Mouse (Mus musculus): Measurements from ENCODE around the gene Dab1.

Gene Dab1

DNA sequence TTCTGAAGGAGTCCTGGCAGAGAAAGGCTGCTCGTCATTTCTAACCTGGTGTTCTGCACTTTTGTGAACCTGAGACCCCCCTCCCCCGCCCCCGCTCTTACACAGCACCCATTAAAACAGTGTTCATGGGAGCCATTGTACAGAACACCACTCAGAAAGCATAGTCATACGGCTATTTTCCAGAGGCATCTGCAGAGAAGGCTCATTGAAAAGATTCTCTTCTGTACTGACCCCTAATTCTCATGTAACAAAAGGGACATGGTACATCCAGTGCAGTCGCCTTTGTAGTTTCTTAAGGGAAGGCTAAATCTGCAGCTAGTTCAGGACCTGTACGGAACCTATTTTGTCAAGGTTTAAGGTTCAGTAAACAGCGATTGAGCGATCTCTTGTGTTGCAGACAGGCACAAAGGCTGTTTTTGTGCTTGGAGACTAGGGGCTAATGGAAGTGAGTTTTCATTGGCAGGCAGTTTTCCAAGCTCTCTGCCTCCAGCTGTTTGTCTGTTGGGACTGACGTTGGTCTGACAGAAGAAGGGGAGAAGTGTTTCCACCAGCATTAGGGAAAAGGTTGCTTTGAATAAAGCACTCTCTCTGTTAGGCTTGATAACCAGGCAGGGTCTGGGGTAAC, 780.1 kb downstream of the Dab1 start:
- DNase-seq = no peak

DNA sequence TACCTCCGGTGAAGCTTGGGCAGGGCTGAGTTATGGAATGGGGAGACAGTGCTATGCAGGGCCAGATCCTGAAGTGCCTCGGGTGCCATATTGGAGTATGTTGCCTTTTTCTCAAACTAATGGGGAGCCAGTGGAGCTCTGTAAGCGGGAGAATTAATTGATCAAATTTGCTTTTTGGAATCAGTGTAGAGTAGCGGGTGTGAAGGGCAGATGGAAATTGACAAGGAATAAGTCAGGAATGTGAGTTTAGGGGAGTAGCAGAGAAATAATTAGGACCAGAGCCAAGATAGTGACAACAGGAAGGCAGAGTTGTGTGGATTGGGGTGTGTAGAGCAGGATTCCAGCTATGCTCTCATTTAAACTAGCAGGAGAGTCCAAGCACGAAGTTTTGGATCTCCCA, 784.9 kb downstream of the Dab1 start:
- no peak for DNase-seq

DNA sequence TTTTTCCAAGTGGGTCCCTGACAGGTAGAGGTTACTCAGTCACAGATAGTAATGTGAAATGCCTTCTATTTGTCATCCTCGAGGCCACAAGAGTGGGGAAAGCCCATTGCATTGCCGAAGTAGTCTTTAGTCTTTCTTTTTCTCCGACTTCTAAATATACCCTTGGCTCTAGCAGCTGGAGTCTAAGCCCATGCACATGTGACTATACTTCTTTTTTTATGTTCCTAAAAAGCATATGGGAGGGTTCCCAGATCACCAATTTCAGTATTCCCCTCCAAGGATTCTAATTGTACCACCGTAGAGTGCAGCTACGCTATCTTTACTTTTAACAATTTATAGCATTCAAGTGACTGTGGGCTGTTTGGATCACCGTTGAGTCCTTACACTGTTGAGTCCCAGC, 791.8 kb downstream of the Dab1 start:
- no peak for DNase-seq

- DNase-seq = peak; percentile 59 to 66
Observed at GRCm38 (mm10) chr4:104415482-104415881, 796.3 kb downstream of the Dab1 start.

GRCm38 (mm10) chr4:104418354-104418753, 799.2 kb downstream of the Dab1 start:
- peak; percentile 64 to 80 for DNase-seq

- no peak for DNase-seq
Observed at GRCm38 (mm10) chr4:104420983-104421680, 802.0 kb downstream of the Dab1 start.

- no peak for DNase-seq
Observed at GRCm38 (mm10) chr4:104429127-104429526, 810.0 kb downstream of the Dab1 start.

DNA sequence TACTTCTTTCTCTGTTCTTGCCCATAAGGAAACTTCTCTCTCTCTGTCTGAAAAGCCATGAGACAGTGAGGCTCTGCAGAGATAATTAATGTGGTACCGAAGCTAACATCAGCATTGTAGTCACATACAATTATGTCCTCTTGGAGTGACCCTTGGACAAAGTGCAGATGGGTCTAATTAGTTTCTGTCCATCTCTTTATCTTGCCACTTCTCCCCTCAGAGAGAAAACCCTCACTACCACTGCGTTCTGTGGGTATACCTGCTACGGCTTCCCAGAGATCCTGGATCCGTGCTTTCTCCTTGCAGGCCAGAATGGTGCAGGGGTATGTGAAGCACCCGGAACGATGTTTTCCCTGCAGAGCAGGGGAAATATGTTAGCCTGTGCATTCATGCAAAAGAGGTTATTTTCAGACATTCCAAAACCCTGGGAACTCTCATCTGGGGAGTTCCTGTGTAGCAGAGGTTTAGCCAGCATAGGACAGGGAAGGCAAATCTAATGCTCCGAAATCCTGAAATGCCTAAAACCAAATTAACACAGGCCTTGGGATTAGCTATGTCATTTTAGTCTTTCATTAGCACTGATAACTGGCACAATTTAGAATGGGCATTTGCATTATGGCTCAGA, 812.2 kb downstream of the Dab1 start:
- DNase-seq = peak in 1 of 2 experiments; percentile 34

GRCm38 (mm10) chr4:104432150-104432549, 813.0 kb downstream of the Dab1 start:
- DNase-seq = peak; percentile 41 to 45

DNA sequence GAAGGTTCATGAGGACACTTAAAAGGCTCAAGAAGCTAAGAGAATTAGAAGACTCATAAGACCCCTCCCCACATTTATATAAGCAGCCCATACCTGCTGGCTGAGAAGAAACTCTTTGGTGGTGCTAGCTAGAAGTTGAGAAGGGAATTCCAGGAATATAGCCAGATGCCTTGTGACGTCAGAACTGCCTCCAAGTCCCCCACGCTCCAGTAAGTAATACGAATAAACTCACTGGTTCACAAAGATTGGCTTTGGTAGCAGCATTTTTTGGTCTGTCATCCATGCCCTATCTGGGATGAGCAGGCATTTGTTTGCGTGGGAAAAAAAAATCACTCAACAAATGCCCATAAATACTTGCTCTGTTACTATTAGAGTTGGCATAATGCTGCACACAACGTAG, 816.6 kb downstream of the Dab1 start:
- DNase-seq = no peak

DNA sequence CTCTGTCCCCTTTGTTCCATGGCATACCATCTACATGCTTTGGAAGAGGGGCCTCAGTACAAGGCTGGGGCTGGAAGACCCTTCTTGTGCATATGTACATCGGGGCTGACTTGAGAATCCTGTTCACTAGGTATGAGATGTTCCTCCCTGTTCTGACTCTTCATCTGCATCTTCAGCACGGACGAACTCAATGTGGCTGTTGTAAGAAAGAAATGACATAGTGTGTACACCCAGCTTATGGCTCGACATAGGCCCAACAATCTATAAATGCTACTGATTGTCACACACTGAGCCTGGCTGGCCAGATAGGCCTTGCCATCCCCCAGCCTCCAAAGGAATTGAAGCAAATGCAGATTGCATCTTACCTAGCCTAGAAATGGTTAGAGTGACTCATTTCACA, 817.3 kb downstream of the Dab1 start:
- DNase-seq = no peak

- no peak for DNase-seq
Observed at GRCm38 (mm10) chr4:104438730-104439129, 819.6 kb downstream of the Dab1 start.

DNA sequence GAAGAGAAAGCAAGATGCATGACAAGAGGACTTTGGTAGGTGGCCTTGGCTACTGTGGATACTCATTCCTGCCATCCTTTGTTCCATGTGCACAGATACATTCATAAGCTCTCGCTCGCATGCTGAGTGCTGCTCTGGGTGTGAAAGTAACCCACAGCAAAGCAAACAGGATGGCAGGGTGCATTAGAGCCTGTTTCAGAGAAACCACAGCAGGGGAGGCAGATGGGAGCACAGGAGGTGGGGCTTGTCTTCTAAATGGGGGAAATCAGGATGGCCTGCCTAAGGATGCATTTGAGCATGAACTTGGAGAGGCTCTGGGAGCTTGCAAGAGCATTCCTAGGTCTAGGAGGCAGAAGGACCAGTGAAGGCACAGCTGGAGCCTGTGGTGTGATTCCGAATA, 820.5 kb downstream of the Dab1 start:
- peak; percentile 51 to 63 for DNase-seq

DNA sequence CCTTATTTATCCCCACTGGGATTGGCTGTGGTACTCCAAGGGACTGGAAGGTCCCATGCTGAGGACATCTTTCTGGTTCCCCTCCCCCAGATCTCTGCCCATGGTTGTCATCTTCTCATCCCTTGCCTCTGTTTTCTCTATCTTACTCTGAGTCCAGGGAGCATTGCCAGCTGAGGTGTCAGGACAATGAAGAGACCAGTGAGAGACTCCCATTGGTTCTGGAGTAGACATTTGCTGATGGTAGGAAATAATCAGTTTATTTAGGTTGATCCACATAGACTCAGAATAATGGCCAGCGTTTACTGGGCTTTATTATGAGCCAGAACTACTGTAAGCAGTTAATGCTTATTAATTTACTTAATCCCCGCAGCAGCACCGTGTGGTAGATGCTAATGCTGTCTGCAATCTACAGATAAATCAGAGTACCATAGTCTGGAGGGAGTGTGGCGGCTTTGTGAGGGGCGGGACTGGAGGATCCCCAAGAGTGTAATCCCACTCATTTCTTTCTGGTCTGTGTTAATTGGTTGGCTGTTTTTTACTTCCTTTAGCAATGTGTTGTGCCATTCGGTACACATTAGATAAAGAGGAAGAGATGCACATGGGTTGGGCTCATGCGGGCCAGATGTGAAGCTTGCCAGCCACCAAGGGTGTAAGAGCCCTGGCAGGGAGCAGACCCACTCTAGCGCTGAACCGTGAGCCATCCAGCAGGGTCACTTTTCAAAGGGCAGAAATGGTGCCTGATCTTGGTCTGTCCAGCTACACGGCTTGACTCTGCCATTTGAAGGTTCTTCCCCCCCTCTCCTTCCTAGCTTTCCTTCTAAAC, 824.0 kb downstream of the Dab1 start:
- no peak for DNase-seq

DNA sequence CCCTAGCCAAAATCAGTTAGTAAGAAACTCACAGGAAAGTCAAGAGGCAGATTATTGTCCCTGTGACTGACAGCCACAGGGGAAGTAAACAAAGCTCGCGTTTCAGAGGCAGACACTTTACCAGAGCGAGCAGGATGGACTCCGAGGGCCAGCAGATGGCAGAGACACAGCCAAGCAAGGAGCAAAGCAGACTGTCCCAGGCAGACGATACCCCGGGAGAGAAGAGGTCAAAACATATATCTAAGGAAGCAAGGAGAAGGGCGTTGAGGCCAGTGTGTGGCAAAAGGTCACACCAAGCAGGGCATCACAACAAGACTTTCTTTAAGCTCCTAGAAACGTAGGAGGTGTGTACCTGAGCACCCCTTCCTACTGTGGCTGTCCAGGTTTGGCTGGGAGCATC, 824.6 kb downstream of the Dab1 start:
- peak; percentile 71 to 82 for DNase-seq

GRCm38 (mm10) chr4:104444985-104445384, 825.8 kb downstream of the Dab1 start:
- peak; percentile 38 to 42 for DNase-seq

GRCm38 (mm10) chr4:104448199-104448598, 829.0 kb downstream of the Dab1 start:
- peak in 1 of 2 experiments; percentile 35 for DNase-seq

DNA sequence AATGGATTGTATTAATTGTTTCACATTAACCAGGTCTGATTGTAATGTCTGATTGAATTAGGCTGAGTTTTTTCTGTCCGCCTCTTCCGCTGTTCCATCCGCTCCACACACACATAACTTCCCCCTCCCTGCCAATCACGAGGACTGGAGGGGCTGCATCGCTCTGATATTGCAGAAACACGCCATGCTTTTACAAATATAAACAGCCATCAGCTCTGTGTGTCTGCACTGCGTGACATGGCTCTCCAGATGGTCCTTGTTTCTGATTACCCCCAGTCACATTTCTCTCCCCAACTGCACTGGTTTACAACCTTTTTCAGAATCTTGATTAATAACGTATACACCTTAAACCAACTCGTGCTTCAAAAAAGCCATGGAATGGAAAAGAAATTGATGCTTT, 831.5 kb downstream of the Dab1 start:
- peak; percentile 42 to 47 for DNase-seq

DNA sequence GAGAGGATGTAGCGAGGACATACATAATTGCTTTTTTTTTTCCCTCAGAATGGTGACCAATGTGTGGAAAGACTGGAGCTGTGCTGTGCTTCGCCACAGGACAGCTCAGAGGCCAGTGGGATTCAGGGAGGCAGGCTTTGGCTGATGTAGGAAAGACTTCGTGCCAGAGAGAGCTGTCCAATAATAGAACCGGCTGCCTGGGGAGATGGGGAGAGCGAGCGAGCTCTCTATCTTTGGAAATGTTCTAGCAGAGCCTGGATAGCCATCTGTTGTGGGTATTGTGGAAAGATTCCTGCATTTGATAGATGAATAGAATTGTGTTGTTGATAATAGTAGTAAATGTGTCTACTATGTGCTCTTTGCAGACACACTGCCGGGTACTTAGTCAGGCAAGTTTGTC, 833.4 kb downstream of the Dab1 start:
- peak; percentile 85 to 95 for DNase-seq

DNA sequence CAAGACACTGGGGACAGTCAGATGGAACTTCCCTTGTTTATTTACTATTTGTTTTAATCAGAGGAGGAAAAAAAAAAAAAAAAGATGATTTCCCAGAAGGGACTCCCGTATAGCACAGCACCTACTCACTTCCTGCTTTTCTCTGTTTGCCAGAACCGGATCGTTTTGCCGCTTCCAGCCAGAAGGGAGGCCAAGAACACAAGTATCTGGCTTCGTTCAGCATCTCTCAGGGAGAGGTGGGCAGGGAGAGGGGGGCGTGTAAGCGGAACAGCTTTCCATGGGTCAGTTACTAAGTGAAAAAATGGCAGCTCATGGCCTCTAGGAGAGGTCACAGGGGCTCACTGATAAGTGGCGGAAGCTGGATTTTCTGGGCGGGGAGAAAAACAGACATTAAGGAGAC, 836.0 kb downstream of the Dab1 start:
- DNase-seq = peak in 1 of 2 experiments; percentile 35

- peak; percentile 24 to 46 for DNase-seq
Observed at GRCm38 (mm10) chr4:104455760-104456159, 836.6 kb downstream of the Dab1 start.

DNA sequence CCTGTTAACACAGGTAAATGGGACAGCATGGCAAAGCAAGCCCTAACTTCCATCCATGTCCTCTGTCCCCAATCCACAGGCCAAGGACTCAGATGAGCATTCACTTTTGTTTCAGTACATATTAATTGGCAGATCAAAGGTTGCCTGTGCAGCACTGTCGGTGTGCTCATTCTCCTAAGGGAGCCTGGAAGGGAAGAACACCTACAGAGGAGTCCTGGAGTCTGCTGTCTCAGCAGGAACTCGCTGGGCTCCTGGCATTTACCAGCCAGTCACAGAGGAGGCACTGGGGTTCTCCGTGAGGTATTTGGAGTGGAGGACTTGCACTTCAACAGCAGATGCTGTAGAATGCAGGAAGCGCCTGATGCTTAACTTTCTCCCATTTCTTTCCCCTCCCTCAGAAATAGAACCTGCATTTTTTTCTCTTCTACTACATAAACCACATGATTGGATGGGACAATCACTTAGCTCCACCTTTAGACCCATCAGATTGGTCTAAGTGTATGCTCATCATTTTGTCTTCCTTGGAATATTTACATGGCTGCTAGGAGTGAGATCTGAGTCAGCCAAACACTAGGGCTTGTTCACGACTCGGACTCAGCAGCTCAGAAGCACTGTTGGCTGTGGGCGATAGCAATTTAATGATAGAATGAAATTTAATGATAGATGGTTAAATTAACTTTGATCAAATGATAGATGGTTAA, 837.2 kb downstream of the Dab1 start:
- no peak for DNase-seq

- peak; percentile 79 to 84 for DNase-seq
Observed at GRCm38 (mm10) chr4:104458726-104459125, 839.6 kb downstream of the Dab1 start.
